Mouse (Mus musculus) cerebellum, adult 2 months (tissue): ENCODE measurements around the gene Zscan25. TPM values are rescaled to one million over a fixed set of nuclear protein-coding genes. Genes with fewer than 3 reads are reported as not detected.
"Not testable (repeated sequence)": the region's sequence is repeated elsewhere in the genome, so short reads cannot be mapped to it uniquely, and the experiment has no call there.

Experiments used
- DNase-seq, 2 experiments: peaks; one replicate each; pipeline ENCODE4 v3.0.0; 2021
- H3K27ac ChIP-seq: fragments of 200-500 bp; 2 replicates; pipeline ENCODE4 v1.5.1; 2012; ENCODE audit warnings: low read length, control low read depth, inconsistent platforms; ENCODE audit not compliant: insufficient read depth
- H3K27me3 ChIP-seq: fragments of 200-500 bp; 2 replicates; pipeline ENCODE4 v1.6.1; 2012; ENCODE audit warnings: inconsistent platforms, mild to moderate bottlenecking, low read length, moderate library complexity; ENCODE audit not compliant: control insufficient read depth, insufficient read depth
- H3K4me1 ChIP-seq: fragments of 200-500 bp; 2 replicates; pipeline ENCODE4 v1.6.1; 2011; ENCODE audit warnings: low read length; ENCODE audit not compliant: control insufficient read depth, insufficient read depth
- H3K4me3 ChIP-seq: fragments of 200-500 bp; replicated peaks from 2 replicates; pipeline ENCODE3; 2011; ENCODE audit warnings: mild to moderate bottlenecking, low read depth, low read length, control low read depth; ENCODE audit not compliant: insufficient read depth
- CTCF ChIP-seq: fragments of 200-500 bp; IDR thresholded peaks from 2 replicates; pipeline ENCODE4 v1.5.1; 2011; ENCODE audit warnings: low read depth, mild to moderate bottlenecking, control low read depth, low read length, moderate library complexity, borderline replicate concordance; ENCODE audit not compliant: insufficient read depth
- POLR2A ChIP-seq: fragments of 200-500 bp; IDR thresholded peaks from 2 replicates; pipeline ENCODE4 v1.6.1; 2011; ENCODE audit warnings: low read length, control low read depth, borderline replicate concordance; ENCODE audit not compliant: insufficient read depth
- WGBS: fragments of 180-500 bp; shearing (Covaris S2); methylation state at CpG from one replicate; pipeline ENCODE4 v1.1.7; 2018; 5-methylcytosine and 5-hydroxymethylcytosine counted together
- polyA plus RNA-seq: library from polyadenylated mRNA; depleted of rRNA; stranded (reverse); fragments of >200 nt; gene quantifications from 2 replicates; pipeline ENCODE4 v1.2.3, GENCODE M21; 2012

Gene Zscan25
- polyA plus RNA-seq, 1 experiment = 17.7 TPM

- no peaks in the 10 kb centered on the region for H3K27me3 ChIP-seq
- no peak overlapping the region for H3K27ac ChIP-seq
- TF ChIP-seq POLR2A (no peak), CTCF (no peak)
- 42% methylated on average over 5 of the region's 5 CpGs for WGBS
- H3K4me1 ChIP-seq = no peaks in the 10 kb centered on the region; the same call in 1 of the 2 replicates
- H3K4me3 ChIP-seq = no peak overlapping the region
- DNase-seq = no peak
These were observed 8.1 kb downstream of the Zscan25 start for GRCm38 (mm10) chr5:145288382-145288781.

DNA sequence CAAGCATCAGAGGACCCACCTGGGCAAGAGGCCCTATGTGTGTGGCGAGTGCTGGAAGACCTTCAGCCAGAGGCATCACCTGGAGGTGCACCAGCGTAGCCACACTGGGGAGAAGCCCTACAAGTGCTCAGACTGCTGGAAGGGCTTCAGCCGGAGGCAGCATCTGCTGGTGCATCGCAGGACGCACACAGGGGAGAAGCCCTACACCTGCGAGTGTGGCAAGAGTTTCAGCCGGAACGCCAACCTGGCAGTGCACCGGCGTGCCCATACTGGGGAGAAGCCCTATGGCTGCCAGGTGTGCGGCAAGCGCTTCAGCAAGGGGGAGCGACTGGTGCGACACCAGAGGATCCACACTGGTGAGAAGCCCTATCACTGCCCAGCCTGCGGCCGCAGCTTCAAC, 10.4 kb downstream of the Zscan25 start:
- no peak overlapping the region for H3K4me3 ChIP-seq
- H3K27ac ChIP-seq = no peak overlapping the region
- no peaks in the 10 kb centered on the region; the same call in 1 of the 2 replicates for H3K4me1 ChIP-seq
- H3K27me3 ChIP-seq = no peaks in the 10 kb centered on the region
- no peak for DNase-seq
- WGBS = 97% methylated on average over 16 of the region's 16 CpGs
- TF ChIP-seq CTCF (no peak), POLR2A (no peak)

- TF ChIP-seq POLR2A (no peak), CTCF (no peak)
- Histone ChIP-seq H3K27ac (no peak overlapping the region), H3K27me3 (no peaks in the 10 kb centered on the region), H3K4me1 (no peaks in the 10 kb centered on the region; the same call in 1 of the 2 replicates), H3K4me3 (no peak overlapping the region)
- WGBS = 95% methylated on average over 6 of the region's 6 CpGs
- no peak for DNase-seq
These were observed 12.1 kb downstream of the Zscan25 start for GRCm38 (mm10) chr5:145292398-145292797.

DNA sequence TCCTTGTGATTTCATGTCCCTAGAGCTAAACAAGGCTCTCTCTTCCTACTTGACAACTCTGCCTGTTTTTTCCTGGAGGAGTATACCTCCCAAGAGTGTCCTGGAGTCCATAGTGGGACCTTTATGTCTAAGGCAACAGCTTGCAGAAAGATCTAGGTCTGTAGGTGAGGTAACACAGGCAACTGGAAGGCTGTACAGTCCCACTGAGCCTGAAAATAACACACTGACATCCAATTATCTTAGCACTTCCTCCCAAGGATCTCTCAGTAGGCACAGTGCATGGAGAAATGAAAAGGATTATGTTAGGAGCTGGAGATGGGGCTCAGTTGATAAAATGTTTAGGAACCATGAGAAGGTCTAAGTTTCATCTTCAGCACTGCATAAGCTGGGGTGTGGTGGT, 20.2 kb downstream of the Zscan25 start:
- no peaks in the 10 kb centered on the region for H3K4me1 ChIP-seq
- no peaks in the 10 kb centered on the region for H3K27me3 ChIP-seq
- no peak for TF ChIP-seq POLR2A
- TF ChIP-seq CTCF = no peak
- H3K4me3 ChIP-seq = no peak overlapping the region
- no peak for DNase-seq
- no peak overlapping the region for H3K27ac ChIP-seq

DNA sequence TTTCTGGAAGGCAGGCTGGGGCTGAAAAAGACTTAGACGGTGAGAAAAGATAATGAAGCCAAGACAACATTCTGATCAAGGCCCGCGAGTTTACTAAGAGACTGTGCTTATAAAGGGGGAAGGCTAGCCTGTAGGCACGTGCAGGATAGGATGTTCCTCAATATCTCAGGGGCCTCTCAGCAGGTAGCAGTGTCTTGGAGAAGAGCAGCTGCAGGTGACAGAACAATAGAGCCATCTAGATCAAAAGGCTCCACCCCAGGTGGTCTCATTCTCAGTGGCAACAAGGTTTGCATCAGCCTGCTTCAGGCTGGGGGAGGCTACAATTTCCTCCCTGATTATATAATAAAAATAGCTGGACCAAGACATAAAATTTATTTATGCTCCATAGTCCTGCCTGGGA, 21.5 kb downstream of the Zscan25 start:
- not testable (repeated sequence) for H3K27me3 ChIP-seq, H3K4me1 ChIP-seq, H3K27ac ChIP-seq, DNase-seq, H3K4me3 ChIP-seq
- WGBS = 63% methylated on average over 4 of the region's 4 CpGs

GRCm38 (mm10) chr5:145302424-145302823, 22.1 kb downstream of the Zscan25 start:
- WGBS = 71% methylated on average over 1 of the region's 1 CpGs
- TF ChIP-seq POLR2A (no peak), CTCF (no peak)
- no peaks in the 10 kb centered on the region for H3K27me3 ChIP-seq
- no peak for DNase-seq
- no peaks in the 10 kb centered on the region for H3K4me1 ChIP-seq
- no peak overlapping the region for H3K4me3 ChIP-seq
- H3K27ac ChIP-seq = no peak overlapping the region

- WGBS = 87% methylated on average over 4 of the region's 4 CpGs
- DNase-seq, H3K4me3 ChIP-seq, H3K27ac ChIP-seq, H3K27me3 ChIP-seq, H3K4me1 ChIP-seq: not testable (repeated sequence)
These were observed 26.7 kb downstream of the Zscan25 start for GRCm38 (mm10) chr5:145306953-145307352.

GRCm38 (mm10) chr5:145307811-145308210, 27.5 kb downstream of the Zscan25 start:
- H3K27me3 ChIP-seq, DNase-seq, H3K27ac ChIP-seq, H3K4me3 ChIP-seq, H3K4me1 ChIP-seq: not testable (repeated sequence)
- WGBS = 84% methylated on average over 3 of the region's 3 CpGs

DNA sequence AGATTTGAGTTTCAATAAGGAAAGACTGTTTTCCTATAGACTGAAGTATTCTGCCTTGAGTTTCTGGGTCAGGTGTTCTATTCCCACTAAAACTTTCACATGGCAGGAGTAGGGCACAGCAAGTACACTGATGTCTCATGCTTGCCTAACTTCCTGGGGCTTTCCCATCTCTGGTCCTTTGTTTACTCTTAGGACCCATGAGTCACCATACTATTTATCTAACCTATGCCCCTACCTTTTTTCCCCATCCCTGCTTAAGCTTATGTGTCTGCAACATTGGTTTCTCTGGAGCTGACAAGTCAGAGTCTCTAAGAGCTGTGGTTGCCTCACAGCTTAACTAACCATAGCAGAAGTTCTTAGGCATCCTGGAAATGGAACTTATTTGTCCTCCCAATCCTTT, 33.5 kb downstream of the Zscan25 start:
- no peaks in the 10 kb centered on the region for H3K4me1 ChIP-seq
- TF ChIP-seq POLR2A (no peak), CTCF (no peak)
- DNase-seq = no peak
- no peaks in the 10 kb centered on the region for H3K27me3 ChIP-seq
- no peak overlapping the region for H3K4me3 ChIP-seq
- H3K27ac ChIP-seq = no peak overlapping the region
